Mouse (Mus musculus) hindbrain, postnatal 0 days (tissue): ENCODE measurements around the gene Rgl1. TPM values are rescaled to one million over a fixed set of nuclear protein-coding genes. Genes with fewer than 3 reads are reported as not detected.
A peak's percentile ranks its signal among the peaks of the same experiment; 100 is the strongest.

Experiments used
- ATAC-seq: fragments of 200-750 bp; cut with Nextera tagmentation; 2 replicates; pipeline ENCODE4 v1.8.0; 2017; ENCODE audit warnings: mild to moderate bottlenecking, moderate TSS enrichment, moderate library complexity
- DNase-seq: peaks from one replicate; pipeline ENCODE4 v3.0.0-alpha.2; 2015; ENCODE audit warnings: low spot score
- H3K27ac ChIP-seq: fragments of 300-500 bp; sonication (generic); 2 replicates; pipeline ENCODE4 v1.5.1; 2014; ENCODE audit warnings: mild to moderate bottlenecking
- H3K27me3 ChIP-seq: fragments of 300-500 bp; sonication (generic); 2 replicates; pipeline ENCODE4 v1.6.1; 2014; ENCODE audit warnings: low read length, mixed read lengths; ENCODE audit not compliant: insufficient read depth
- H3K36me3 ChIP-seq: fragments of 300-500 bp; sonication (generic); 2 replicates; pipeline ENCODE4 v1.6.1; 2014; ENCODE audit warnings: low read length, mixed read lengths; ENCODE audit not compliant: insufficient read depth
- H3K4me1 ChIP-seq: fragments of 300-500 bp; sonication (generic); 2 replicates; pipeline ENCODE4 v1.6.1; 2014; ENCODE audit warnings: antibody characterized with exemption, low read length, mixed read lengths; ENCODE audit not compliant: insufficient read depth
- H3K4me2 ChIP-seq: fragments of 300-500 bp; sonication (generic); 2 replicates; pipeline ENCODE4 v1.6.1; 2014; ENCODE audit warnings: low read depth, mild to moderate bottlenecking, low read length, moderate library complexity, mixed read lengths
- H3K4me3 ChIP-seq: fragments of 300-500 bp; sonication (generic); 2 replicates; pipeline ENCODE4 v1.5.1; 2014; ENCODE audit warnings: low read length
- H3K9ac ChIP-seq: fragments of 300-500 bp; sonication (generic); replicated peaks from 2 replicates; pipeline ENCODE4 v1.6.1; 2014; ENCODE audit warnings: mild to moderate bottlenecking, low read length, moderate library complexity, mixed read lengths
- H3K9me3 ChIP-seq: fragments of 300-500 bp; sonication (generic); 2 replicates; pipeline ENCODE4 v1.6.1; 2016; ENCODE audit warnings: low read length, mixed read lengths
- CTCF ChIP-seq: IDR thresholded peaks from 2 replicates; pipeline ENCODE4 v1.5.1; 2016; ENCODE audit warnings: antibody characterized with exemption, control low read depth, low read depth
- WGBS: fragments of 180-500 bp; shearing (Covaris S2); extraction: QIAGEN DNeasy Blood & Tissue Kit; methylation state at CpG from one replicate; pipeline ENCODE4 v1.1.7; 2014; 5-methylcytosine and 5-hydroxymethylcytosine counted together
- polyA plus RNA-seq: library from polyadenylated mRNA; unstranded; fragments of >200 nt; fragmentation: Nextera tagmentation; extraction: Ambion mirVana; gene quantifications from 2 replicates; pipeline ENCODE4 v1.2.1, GENCODE M21; 2015
- total RNA-seq: library from RNA; depleted of rRNA; stranded (reverse); fragments of >200 nt; gene quantifications from 2 replicates; pipeline ENCODE4 v1.2.3, GENCODE M21; 2014

The Rgl1 gene
- total and polyA plus RNA-seq, 2 experiments from 2014 or later: 16.1 to 17.0 TPM

- Histone ChIP-seq H3K4me1 (no peaks in the 10 kb centered on the region), H3K27ac (no peak overlapping the region), H3K4me2 (no peak overlapping the region), H3K9me3 (no peaks in the 10 kb centered on the region), H3K4me3 (no peak overlapping the region), H3K36me3 (no peaks in the 10 kb centered on the region), H3K27me3 (no peaks in the 10 kb centered on the region), H3K9ac (no peak overlapping the region)
- TF ChIP-seq CTCF: no peak
- 83% methylated on average over 5 of the region's 5 CpGs for WGBS
- no peak for DNase-seq
- ATAC-seq: no peak
Measured at GRCm38 (mm10) chr1:152701066-152701465, 65.1 kb downstream of the Rgl1 start.

GRCm38 (mm10) chr1:152697341-152697740, 68.8 kb downstream of the Rgl1 start:
- no peaks in the 10 kb centered on the region for H3K27me3 ChIP-seq
- no peaks in the 10 kb centered on the region for H3K9me3 ChIP-seq
- H3K9ac ChIP-seq: no peak overlapping the region
- no peak overlapping the region for H3K4me2 ChIP-seq
- DNase-seq (no peak), ATAC-seq (no peak)
- TF ChIP-seq CTCF: no peak
- no peaks in the 10 kb centered on the region for H3K4me1 ChIP-seq
- H3K4me3 ChIP-seq: no peak overlapping the region
- no peaks in the 10 kb centered on the region for H3K36me3 ChIP-seq
- 84% methylated on average over 3 of the region's 3 CpGs for WGBS
- no peak overlapping the region for H3K27ac ChIP-seq

GRCm38 (mm10) chr1:152695491-152695890, 70.7 kb downstream of the Rgl1 start:
- ATAC-seq (no peak), DNase-seq (no peak)
- no peak overlapping the region for H3K27ac ChIP-seq
- 56% methylated on average over 9 of the region's 9 CpGs for WGBS
- no peak for TF ChIP-seq CTCF
- H3K4me2 ChIP-seq: no peak overlapping the region
- no peaks in the 10 kb centered on the region for H3K4me1 ChIP-seq
- no peaks in the 10 kb centered on the region for H3K9me3 ChIP-seq
- H3K27me3 ChIP-seq: no peaks in the 10 kb centered on the region
- no peaks in the 10 kb centered on the region for H3K36me3 ChIP-seq
- no peak overlapping the region for H3K9ac ChIP-seq
- H3K4me3 ChIP-seq: no peak overlapping the region

GRCm38 (mm10) chr1:152689968-152690367, 76.2 kb downstream of the Rgl1 start:
- no peak for ATAC-seq

GRCm38 (mm10) chr1:152687733-152688181, 78.4 kb downstream of the Rgl1 start:
- DNase-seq (no peak), ATAC-seq (no peak)
- no peak overlapping the region for H3K9ac ChIP-seq

More at GRCm38 (mm10) chr1:152689968-152690367, 76.2 kb downstream of the Rgl1 start:
- WGBS: 89% methylated on average over 4 of the region's 4 CpGs
- H3K4me2 ChIP-seq: no peak overlapping the region
- peaks cover 3% of the 10 kb centered on the region; the same call in 1 of the 2 replicates for H3K4me1 ChIP-seq
- DNase-seq: no peak
- H3K27ac ChIP-seq: no peak overlapping the region
- no peaks in the 10 kb centered on the region for H3K36me3 ChIP-seq
- no peak for TF ChIP-seq CTCF
- H3K9me3 ChIP-seq: no peaks in the 10 kb centered on the region
- no peak overlapping the region for H3K4me3 ChIP-seq
- H3K9ac ChIP-seq: no peak overlapping the region
- H3K27me3 ChIP-seq: no peaks in the 10 kb centered on the region

GRCm38 (mm10) chr1:152687099-152687730, 78.9 kb downstream of the Rgl1 start:
- no peaks in the 10 kb centered on the region for H3K27me3 ChIP-seq
- no peak for TF ChIP-seq CTCF
- H3K27ac ChIP-seq: no peak overlapping the region
- no peaks in the 10 kb centered on the region for H3K9me3 ChIP-seq
- ATAC-seq (0 out of 2 replicates have a peak, but pooled peaks have one; percentile 45), DNase-seq (no peak)
- no peak overlapping the region for H3K4me3 ChIP-seq
- 30% methylated on average over 6 of the region's 6 CpGs for WGBS
- H3K36me3 ChIP-seq: no peaks in the 10 kb centered on the region
- peaks cover 6% of the 10 kb centered on the region; the same call in 1 of the 2 replicates for H3K4me1 ChIP-seq
- H3K4me2 ChIP-seq: no peak overlapping the region
- H3K9ac ChIP-seq: no peak overlapping the region

More at GRCm38 (mm10) chr1:152687733-152688181, 78.4 kb downstream of the Rgl1 start:
- Histone ChIP-seq H3K27me3 (no peaks in the 10 kb centered on the region), H3K27ac (no peak overlapping the region), H3K4me2 (no peak overlapping the region), H3K36me3 (no peaks in the 10 kb centered on the region), H3K4me3 (no peak overlapping the region), H3K9me3 (no peaks in the 10 kb centered on the region), H3K4me1 (peaks cover 3% of the 10 kb centered on the region; the same call in 1 of the 2 replicates)
- no peak for TF ChIP-seq CTCF
- 29% methylated on average over 8 of the region's 8 CpGs for WGBS

GRCm38 (mm10) chr1:152685531-152685930, 80.6 kb downstream of the Rgl1 start:
- TF ChIP-seq CTCF: peak; percentile 30
- no peak for ATAC-seq
- WGBS: 74% methylated on average over 3 of the region's 3 CpGs

More at GRCm38 (mm10) chr1:152685531-152685930, 80.6 kb downstream of the Rgl1 start:
- no peak overlapping the region for H3K4me3 ChIP-seq
- H3K27me3 ChIP-seq: no peaks in the 10 kb centered on the region
- no peaks in the 10 kb centered on the region for H3K36me3 ChIP-seq
- no peak overlapping the region for H3K9ac ChIP-seq
- DNase-seq: no peak
- no peak overlapping the region for H3K4me2 ChIP-seq
- H3K9me3 ChIP-seq: no peaks in the 10 kb centered on the region
- H3K4me1 ChIP-seq: peaks cover 6% of the 10 kb centered on the region; the same call in 1 of the 2 replicates
- no peak overlapping the region for H3K27ac ChIP-seq
